Mouse (Mus musculus) CH12.LX (cell line): ENCODE results near the gene Ebf4. TPM values are rescaled to one million over a fixed set of nuclear protein-coding genes. Genes with fewer than 3 reads are reported as not detected.

Source experiments
- DNase-seq: peaks from one replicate; pipeline ENCODE4 v3.0.0-alpha.2; 2013; ENCODE audit errors: extremely low read depth
- H3K27ac ChIP-seq: 2 replicates; pipeline ENCODE4 v1.5.1; 2012; ENCODE audit warnings: low read depth, mild to moderate bottlenecking, control low read depth, moderate library complexity; ENCODE audit not compliant: insufficient read depth
- H3K27me3 ChIP-seq: replicated peaks from 2 replicates; pipeline ENCODE3; 2012; ENCODE audit warnings: inconsistent platforms
- H3K36me3 ChIP-seq, 2 experiments: replicated peaks in 1 of 2; 2 replicates each; pipeline versions ENCODE3 to v1.6.1; 2012; ENCODE audit warnings: inconsistent platforms in 1 of 2, low read length in 1 of 2, mild to moderate bottlenecking in 1 of 2, mixed read lengths in 1 of 2, moderate library complexity in 1 of 2; ENCODE audit not compliant: control insufficient read depth in 1 of 2, insufficient read depth in 1 of 2
- H3K4me1 ChIP-seq, 2 experiments: 2 replicates each; pipeline ENCODE4 v1.6.1; 2012; ENCODE audit warnings: inconsistent platforms in 1 of 2, moderate library complexity in 1 of 2; ENCODE audit not compliant: insufficient read depth in 2 of 2, control insufficient read depth in 1 of 2
- H3K4me2 ChIP-seq: 2 replicates; pipeline ENCODE4 v1.6.1; 2012; ENCODE audit warnings: low read depth, mild to moderate bottlenecking, control low read depth; ENCODE audit not compliant: poor library complexity, insufficient read depth, severe bottlenecking
- H3K4me3 ChIP-seq, 3 experiments: fragments of 150-350 bp in 1 of 3; sonication (generic) in 1 of 3; replicated peaks in 1 of 3; 2 replicates each; pipeline versions ENCODE3 to v1.5.1; 2011 to 2012; ENCODE audit warnings: low read depth in 2 of 3, low read length in 2 of 3, mild to moderate bottlenecking in 2 of 3, moderate library complexity in 2 of 3, control low read depth in 1 of 3, improper control_type of control experiment in 1 of 3, inconsistent platforms in 1 of 3, mixed read lengths in 1 of 3; ENCODE audit not compliant: poor library complexity in 1 of 3
- H3K79me2 ChIP-seq: replicated peaks from 2 replicates; pipeline ENCODE4 v1.6.1; 2012; ENCODE audit warnings: mild to moderate bottlenecking, moderate library complexity; ENCODE audit not compliant: control insufficient read depth, poor library complexity, insufficient read depth, severe bottlenecking; ENCODE audit errors: extremely low read depth
- H3K9ac ChIP-seq: 2 replicates; pipeline ENCODE4 v1.6.1; 2012; ENCODE audit warnings: low read depth, mild to moderate bottlenecking, control low read depth, moderate library complexity; ENCODE audit not compliant: insufficient read depth
- H3K9me3 ChIP-seq: replicated peaks from 2 replicates; pipeline ENCODE3; 2012; ENCODE audit warnings: low read length, inconsistent platforms, mixed read lengths
- BHLHE40 ChIP-seq: IDR thresholded peaks from 2 replicates; pipeline ENCODE4 v1.6.1; 2011; ENCODE audit warnings: mild to moderate bottlenecking, low read depth, low read length, improper control_type of control experiment
- CHD1 ChIP-seq: IDR thresholded peaks from 2 replicates; pipeline ENCODE4 v1.6.1; 2012; ENCODE audit warnings: low read depth, low read length, improper control_type of control experiment, inconsistent platforms
- CTCF ChIP-seq, 2 experiments: IDR thresholded peaks in 1 of 2; conservative IDR thresholded peaks in 1 of 2; 2 replicates each; pipeline ENCODE4 v1.5.1; 2011 to 2012; ENCODE audit warnings: low read depth in 2 of 2, low read length in 2 of 2, improper control_type of control experiment in 1 of 2, inconsistent platforms in 1 of 2, mild to moderate bottlenecking in 1 of 2, moderate library complexity in 1 of 2
- E2F4 ChIP-seq: IDR thresholded peaks from 2 replicates; pipeline ENCODE4 v1.6.1; 2011; ENCODE audit warnings: low read depth, low read length, improper control_type of control experiment; ENCODE audit not compliant: insufficient replicate concordance
- EP300 ChIP-seq: IDR thresholded peaks from 2 replicates; pipeline ENCODE4 v1.6.1; 2011; ENCODE audit warnings: low read length, improper control_type of control experiment
- GABPA ChIP-seq: IDR thresholded peaks from 2 replicates; pipeline ENCODE4 v1.6.1; 2012; ENCODE audit warnings: low read depth, low read length, improper control_type of control experiment, inconsistent platforms; ENCODE audit not compliant: insufficient replicate concordance
- HCFC1 ChIP-seq: IDR thresholded peaks from 2 replicates; pipeline ENCODE4 v1.6.1; 2012; ENCODE audit warnings: low read depth, mild to moderate bottlenecking, inconsistent platforms, low read length, improper control_type of control experiment
- IRF4 ChIP-seq: IDR thresholded peaks from 2 replicates; pipeline ENCODE4 v1.6.1; 2014; ENCODE audit warnings: low read depth, mild to moderate bottlenecking, inconsistent platforms, low read length, improper control_type of control experiment
- JUN ChIP-seq: IDR thresholded peaks from 2 replicates; pipeline ENCODE4 v1.6.1; 2011; ENCODE audit warnings: low read depth, mild to moderate bottlenecking, low read length, improper control_type of control experiment, moderate library complexity; ENCODE audit not compliant: insufficient read depth
- JUND ChIP-seq: conservative IDR thresholded peaks from 2 replicates; pipeline ENCODE4 v1.6.1; 2011; ENCODE audit warnings: low read depth, low read length, improper control_type of control experiment
- KAT2A ChIP-seq: IDR thresholded peaks from 2 replicates; pipeline ENCODE4 v1.6.1; 2012; ENCODE audit warnings: low read length, improper control_type of control experiment, inconsistent platforms; ENCODE audit not compliant: insufficient replicate concordance
- MAX ChIP-seq: IDR thresholded peaks from 2 replicates; pipeline ENCODE4 v1.6.1; 2011; ENCODE audit warnings: low read length, improper control_type of control experiment
- MAZ ChIP-seq: IDR thresholded peaks from 2 replicates; pipeline ENCODE4 v1.6.1; 2012; ENCODE audit warnings: low read depth, mild to moderate bottlenecking, inconsistent platforms, low read length, improper control_type of control experiment, moderate library complexity
- MEF2A ChIP-seq: IDR thresholded peaks from 2 replicates; pipeline ENCODE4 v1.6.1; 2014; ENCODE audit warnings: low read depth, mild to moderate bottlenecking, inconsistent platforms, low read length, improper control_type of control experiment, borderline replicate concordance
- MXI1 ChIP-seq: IDR thresholded peaks from 2 replicates; pipeline ENCODE4 v1.6.1; 2011; ENCODE audit warnings: mild to moderate bottlenecking, low read depth, low read length, improper control_type of control experiment
- MYC ChIP-seq: IDR thresholded peaks from 2 replicates; pipeline ENCODE4 v1.6.1; 2011; ENCODE audit warnings: low read depth, mild to moderate bottlenecking, improper control_type of control experiment, low read length
- NELFE ChIP-seq: IDR thresholded peaks from 2 replicates; pipeline ENCODE4 v1.6.1; 2011; ENCODE audit warnings: low read depth, low read length, improper control_type of control experiment
- PAX5 ChIP-seq: IDR thresholded peaks from 2 replicates; pipeline ENCODE4 v1.6.1; 2012; ENCODE audit warnings: low read length, inconsistent platforms, mixed read lengths
- POLR2A ChIP-seq: IDR thresholded peaks from 2 replicates; pipeline ENCODE4 v1.6.1; 2011; ENCODE audit warnings: low read depth, mild to moderate bottlenecking, improper control_type of control experiment, low read length
- POLR2AphosphoS2 ChIP-seq: IDR thresholded peaks from 2 replicates; pipeline ENCODE4 v1.6.1; 2011; ENCODE audit warnings: low read depth, low read length, improper control_type of control experiment
- RCOR1 ChIP-seq: conservative IDR thresholded peaks from 2 replicates; pipeline ENCODE4 v1.6.1; 2012; ENCODE audit warnings: low read depth, mild to moderate bottlenecking, inconsistent platforms, low read length, improper control_type of control experiment
- SIN3A ChIP-seq: IDR thresholded peaks from 2 replicates; pipeline ENCODE4 v1.6.1; 2012; ENCODE audit warnings: low read length, improper control_type of control experiment, inconsistent platforms
- SMC3 ChIP-seq: IDR thresholded peaks from 2 replicates; pipeline ENCODE4 v1.6.1; 2011; ENCODE audit warnings: low read depth, low read length, improper control_type of control experiment
- TBP ChIP-seq: conservative IDR thresholded peaks from 2 replicates; pipeline ENCODE4 v1.6.1; 2011; ENCODE audit warnings: low read depth, low read length, improper control_type of control experiment
- TCF12 ChIP-seq: IDR thresholded peaks from 2 replicates; pipeline ENCODE4 v1.6.1; 2014; ENCODE audit warnings: low read depth, mild to moderate bottlenecking, inconsistent platforms, low read length, improper control_type of control experiment
- USF1 ChIP-seq: IDR thresholded peaks from 2 replicates; pipeline ENCODE4 v1.6.1; 2014; ENCODE audit warnings: low read depth, mild to moderate bottlenecking, inconsistent platforms, low read length, improper control_type of control experiment
- ZNF384 ChIP-seq: IDR thresholded peaks from 2 replicates; pipeline ENCODE4 v1.6.1; 2012; ENCODE audit warnings: low read depth, low read length, improper control_type of control experiment, inconsistent platforms
- dilution Hi-C: fragments of 300-500 bp; cut with MboI; formaldehyde crosslinking; loops from 2 replicates; pipeline ENCODE4 v1.14.3; 2020; ENCODE audit warnings: low sequenced_read_pairs; ENCODE audit not compliant: extremely low pct_unique_long_range_greater_than_20kb, extremely low pct_ligation_motif_present
- in situ Hi-C: fragments of 300-500 bp; cut with MboI; formaldehyde crosslinking; loops from 3 replicates; pipeline ENCODE4 v1.14.3; 2019; ENCODE audit warnings: low sequenced_read_pairs, low pct_ligation_motif_present, low pct_unique_long_range_greater_than_20kb, mixed read lengths
- polyA plus RNA-seq: library from polyadenylated mRNA; unstranded; fragments of >175 nt; gene quantifications from 2 replicates; pipeline ENCODE4 v1.2.1, GENCODE M21; 2012; ENCODE audit warnings: low read depth; ENCODE audit not compliant: insufficient read length
- total RNA-seq, 2 experiments: library from RNA; depleted of rRNA; stranded (reverse); fragments of 300-350 nt in 1 of 2; fragments of >200 nt in 1 of 2; gene quantifications; 2 replicates each; pipeline ENCODE4 v1.2.3; 2012 to 2014

Ebf4 gene
- total and polyA plus RNA-seq, 3 experiments: 0.13 TPM; not detected in 2

DNA sequence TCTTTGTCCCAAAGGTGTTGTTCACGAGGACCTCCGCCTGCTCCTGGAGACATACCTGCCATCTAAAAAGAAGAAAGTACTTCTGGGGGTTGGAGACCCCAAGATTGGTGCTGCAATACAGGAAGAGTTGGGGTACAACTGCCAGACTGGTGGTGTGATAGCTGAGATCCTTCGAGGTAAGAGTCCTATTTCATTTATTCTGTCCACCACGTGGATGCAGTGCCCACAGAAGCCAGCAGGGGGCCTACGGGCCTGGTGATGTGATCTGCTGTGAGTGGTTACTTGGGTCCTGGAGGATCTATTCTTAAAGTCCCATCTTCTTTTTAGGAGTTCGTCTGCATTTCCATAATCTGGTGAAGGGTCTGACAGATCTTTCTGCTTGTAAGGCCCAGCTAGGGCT lies 19.3 kb upstream of the Ebf4 start:
- Histone ChIP-seq H3K4me3 (peak overlapping the region; percentile 69 to 97 (median 78)), H3K4me2 (peak overlapping the region; percentile 94), H3K36me3 (peaks cover 48 to 58% of the 10 kb centered on the region in 2 experiments), H3K79me2 (peaks cover 37% of the 10 kb centered on the region), H3K27me3 (no peaks in the 10 kb centered on the region), H3K4me1 (peaks cover 15 to 48% of the 10 kb centered on the region in 2 experiments), H3K9ac (peak overlapping the region; percentile 72), H3K9me3 (no peaks in the 10 kb centered on the region), H3K27ac (no peak overlapping the region)
- DNase-seq: peak; percentile 84
- dilution Hi-C loops: no loop called here
- in situ Hi-C loops: loop anchor here (25.0 kb wide), 1 partner anchor 287 kb away; the partner anchor contains the start of gene Mrps26
- TF ChIP-seq CHD1 (no peak; the same call in none of the 2 replicates), POLR2A (no peak), TCF12 (0 out of 2 replicates have a peak, but pooled peaks have one; percentile 30), RCOR1 (no peak; the same call in 1 of the 2 replicates), IRF4 (peak; percentile 63), PAX5 (no peak), HCFC1 (peak; percentile 53), GABPA (no peak), EP300 (0 out of 2 replicates have a peak, but pooled peaks have one; percentile 21), MEF2A (0 out of 2 replicates have a peak, but pooled peaks have one; percentile 38), NELFE (peak; percentile 37; the same call in 1 of the 2 replicates), USF1 (peak; percentile 14; the same call in 1 of the 2 replicates), JUN (no peak), SMC3 (peak; percentile 13), CTCF (conservative IDR thresholded peaks at IDR 0.05 in 1 of 2, IDR thresholded peaks at IDR 0.05 in 1 of 2; ENCODE audit: low read depth in 2 of 2, low read length in 2 of 2) (peak; percentile 64 to 83), JUND (peak; percentile 27; the same call in 1 of the 2 replicates), SIN3A (peak; percentile 92), TBP (no peak), E2F4 (0 out of 2 replicates have a peak, but pooled peaks have one; percentile 42), POLR2AphosphoS2 (no peak), MYC (peak; percentile 98), MAX (peak; percentile 98), ZNF384 (no peak), MXI1 (peak; percentile 99), KAT2A (0 out of 2 replicates have a peak, but pooled peaks have one; percentile 43), MAZ (peak; percentile 63; the same call in 1 of the 2 replicates), BHLHE40 (0 out of 2 replicates have a peak, but pooled peaks have one; percentile 22)
